Mouse (Mus musculus) MEL (cell line): ENCODE measurements at regions not wholly inside any gene's neighbourhood (a gene's known extent, or its start where the extent isn't known, plus 50 kb on each side); places are given as distances from the start of the nearest gene placed in this dataset.

Source experiments
- EP300 ChIP-seq, 2 experiments: IDR thresholded peaks; 2 replicates each; pipeline ENCODE4 v1.6.1; 2011; ENCODE audit warnings: improper control_type of control experiment in 2 of 2, low read length in 2 of 2, low read depth in 1 of 2, mild to moderate bottlenecking in 1 of 2
- MAZ ChIP-seq: IDR thresholded peaks from 2 replicates; pipeline ENCODE4 v1.6.1; 2012; ENCODE audit warnings: low read depth, mild to moderate bottlenecking, inconsistent platforms, low read length, improper control_type of control experiment
- POLR2AphosphoS5 ChIP-seq: IDR thresholded peaks from 2 replicates; pipeline ENCODE4 v1.6.1; 2012; ENCODE audit warnings: low read depth, borderline replicate concordance, mild to moderate bottlenecking, inconsistent platforms, low read length, moderate library complexity, mixed read lengths
- SIN3A ChIP-seq: IDR thresholded peaks from 2 replicates; pipeline ENCODE4 v1.6.1; 2012; ENCODE audit warnings: low read length, improper control_type of control experiment, inconsistent platforms
- TAL1 ChIP-seq: IDR thresholded peaks from 2 replicates; pipeline ENCODE4 v1.6.1; 2012; ENCODE audit warnings: mild to moderate bottlenecking, inconsistent platforms, low read length, moderate library complexity, mixed read lengths
- TCF12 ChIP-seq: IDR thresholded peaks from 2 replicates; pipeline ENCODE4 v1.6.1; 2014; ENCODE audit warnings: low read depth, mild to moderate bottlenecking, inconsistent platforms, low read length, improper control_type of control experiment, moderate library complexity

DNA sequence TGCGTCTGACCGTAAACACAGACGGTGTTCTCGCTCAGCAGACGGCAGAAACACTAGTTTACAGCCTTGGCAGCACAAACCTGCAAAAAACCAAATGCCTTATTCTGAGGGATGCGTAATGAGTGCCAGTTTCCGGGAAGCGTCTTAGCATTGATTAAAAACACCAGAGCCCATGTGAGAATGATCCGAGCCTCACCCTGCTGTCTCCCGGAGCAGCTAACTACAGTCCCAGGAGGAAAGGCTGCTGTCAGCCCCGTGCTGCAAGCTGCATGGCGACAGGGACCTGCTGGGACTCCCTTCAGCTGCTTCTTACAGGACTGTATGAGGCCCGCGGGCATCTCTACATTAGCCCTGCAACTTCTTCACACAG lies 189.7 kb downstream of the Med10 start:
- TF ChIP-seq MAZ: no peak
- no peak for TF ChIP-seq TCF12
- TF ChIP-seq TAL1: no peak
- TF ChIP-seq EP300 (IDR thresholded peaks at IDR 0.05; ENCODE audit: low read depth in 1 of 2, low read length in 2 of 2): no peak
- no peak for TF ChIP-seq SIN3A
- no peak for TF ChIP-seq POLR2AphosphoS5
